Mouse (Mus musculus): Measurements from ENCODE around the gene Sncg. TPM values are rescaled to one million over a fixed set of nuclear protein-coding genes. Genes with fewer than 3 reads are reported as not detected.
"Not testable (repeated sequence)": the region's sequence is repeated elsewhere in the genome, so short reads cannot be mapped to it uniquely, and the experiment has no call there.

Gene Sncg
- total RNA-seq (2014; fragmentation: Nextera tagmentation) (not detected in 2 replicates), total RNA-seq (2017) (0.23 and 0.27 TPM in 2 replicates), polyA plus RNA-seq (2012) (not detected in 2 replicates)

GRCm38 (mm10) chr14:34374577-34374976 is at the start of gene Sncg:
Sncg (minus strand) TSS chr14:34374789.
- DNase-seq (ENCODE audit: low spot score) (no peak), ATAC-seq (ENCODE audit: extremely low read depth, insufficient number of reproducible peaks, low FRiP score, poor library complexity, severe bottlenecking) (no peak)
- Histone ChIP-seq H3K27me3 (ENCODE audit: insufficient read depth, low read length) (peaks cover 11% of the 10 kb centered on the region), H3K4me1 (ENCODE audit: insufficient read depth, low read depth, low read length) (peaks cover 13% of the 10 kb centered on the region), H3K4me3 (ENCODE audit: low read depth, low read length) (no peak within 1 kb of the TSS), H3K9me3 (replicated peaks) (no peaks in the 10 kb centered on the region), H3K36me3 (replicated peaks) (no peaks in the 10 kb centered on the region)
- TF ChIP-seq TAL1 (conservative IDR thresholded peaks at IDR 0.05; ENCODE audit: low read depth, low read length), result no peak

GRCm38 (mm10) chr14:34421078-34421477 is 46.5 kb upstream of the Sncg start:
- no peaks in the 10 kb centered on the region for H3K9me3 ChIP-seq (replicated peaks)
- ATAC-seq (ENCODE audit: extremely low read depth, insufficient number of reproducible peaks, low FRiP score, poor library complexity, severe bottlenecking) (no peak), DNase-seq (ENCODE audit: low spot score) (no peak)
- no peaks in the 10 kb centered on the region for H3K4me1 ChIP-seq (ENCODE audit: insufficient read depth, low read depth, low read length)
- H3K36me3 ChIP-seq (replicated peaks), result no peaks in the 10 kb centered on the region
- H3K27me3 ChIP-seq (ENCODE audit: insufficient read depth, low read length), result peaks cover 4% of the 10 kb centered on the region; the same call in 1 of the 2 replicates
- TF ChIP-seq GATA2 (IDR thresholded peaks at IDR 0.05; ENCODE audit: borderline replicate concordance, low read depth, low read length) (no peak), CTCF (IDR thresholded peaks at IDR 0.05; ENCODE audit: low read depth, low read length) (no peak), GATA1 (IDR thresholded peaks at IDR 0.05; ENCODE audit: borderline replicate concordance, low read length) (no peak), TAL1 (conservative IDR thresholded peaks at IDR 0.05; ENCODE audit: low read depth, low read length) (no peak), POLR2AphosphoS5 (IDR thresholded peaks at IDR 0.05; ENCODE audit: insufficient replicate concordance, low read depth, low read length) (no peak)
- H3K4me3 ChIP-seq (ENCODE audit: low read depth, low read length), result no peak overlapping the region

GRCm38 (mm10) chr14:34417501-34417900 is 42.9 kb upstream of the Sncg start:
- no peak for DNase-seq (ENCODE audit: low spot score)
- H3K4me1 ChIP-seq (ENCODE audit: insufficient read depth, low read depth, low read length), result no peaks in the 10 kb centered on the region
- H3K36me3 ChIP-seq (replicated peaks), result no peaks in the 10 kb centered on the region
- peaks cover 4% of the 10 kb centered on the region; the same call in 1 of the 2 replicates for H3K27me3 ChIP-seq (ENCODE audit: insufficient read depth, low read length)
- no peak for ATAC-seq (ENCODE audit: extremely low read depth, insufficient number of reproducible peaks, low FRiP score, poor library complexity, severe bottlenecking)
- no peaks in the 10 kb centered on the region for H3K9me3 ChIP-seq (replicated peaks)
- H3K4me3 ChIP-seq (ENCODE audit: low read depth, low read length), result no peak overlapping the region
- no peak for TF ChIP-seq CTCF (IDR thresholded peaks at IDR 0.05; ENCODE audit: low read depth, low read length)
- TF ChIP-seq TAL1 (conservative IDR thresholded peaks at IDR 0.05; ENCODE audit: low read depth, low read length), result no peak
- no peak for TF ChIP-seq POLR2AphosphoS5 (IDR thresholded peaks at IDR 0.05; ENCODE audit: insufficient replicate concordance, low read depth, low read length)
- TF ChIP-seq GATA1 (IDR thresholded peaks at IDR 0.05; ENCODE audit: borderline replicate concordance, low read length), result no peak
- TF ChIP-seq GATA2 (IDR thresholded peaks at IDR 0.05; ENCODE audit: borderline replicate concordance, low read depth, low read length), result no peak

GRCm38 (mm10) chr14:34416946-34417345 is 42.4 kb upstream of the Sncg start:
- not testable (repeated sequence) for H3K36me3 ChIP-seq (replicated peaks); H3K27me3 ChIP-seq (ENCODE audit: insufficient read depth, low read length); H3K4me1 ChIP-seq (ENCODE audit: insufficient read depth, low read depth, low read length); H3K4me3 ChIP-seq (ENCODE audit: low read depth, low read length); H3K9me3 ChIP-seq (replicated peaks); DNase-seq (ENCODE audit: low spot score); ATAC-seq (ENCODE audit: extremely low read depth, insufficient number of reproducible peaks, low FRiP score, poor library complexity, severe bottlenecking)

GRCm38 (mm10) chr14:34412164-34412896 is 37.7 kb upstream of the Sncg start:
- DNase-seq (ENCODE audit: low spot score) (no peak), ATAC-seq (ENCODE audit: extremely low read depth, insufficient number of reproducible peaks, low FRiP score, poor library complexity, severe bottlenecking) (no peak)
- Histone ChIP-seq H3K4me1 (ENCODE audit: insufficient read depth, low read depth, low read length) (no peaks in the 10 kb centered on the region), H3K4me3 (ENCODE audit: low read depth, low read length) (no peak overlapping the region), H3K36me3 (replicated peaks) (no peaks in the 10 kb centered on the region), H3K9me3 (replicated peaks) (no peaks in the 10 kb centered on the region), H3K27me3 (ENCODE audit: insufficient read depth, low read length) (no peaks in the 10 kb centered on the region; the same call in 1 of the 2 replicates)
- TF ChIP-seq CTCF (IDR thresholded peaks at IDR 0.05; ENCODE audit: low read depth, low read length) (no peak), TAL1 (conservative IDR thresholded peaks at IDR 0.05; ENCODE audit: low read depth, low read length) (no peak), POLR2AphosphoS5 (IDR thresholded peaks at IDR 0.05; ENCODE audit: insufficient replicate concordance, low read depth, low read length) (no peak), GATA1 (IDR thresholded peaks at IDR 0.05; ENCODE audit: borderline replicate concordance, low read length) (no peak)

GRCm38 (mm10) chr14:34410716-34411115 is 36.1 kb upstream of the Sncg start:
- no peak for ATAC-seq (ENCODE audit: extremely low read depth, insufficient number of reproducible peaks, low FRiP score, poor library complexity, severe bottlenecking)
- no peaks in the 10 kb centered on the region for H3K4me1 ChIP-seq (ENCODE audit: insufficient read depth, low read depth, low read length)
- H3K27me3 ChIP-seq (ENCODE audit: insufficient read depth, low read length), result no peaks in the 10 kb centered on the region; the same call in 1 of the 2 replicates
- DNase-seq (ENCODE audit: low spot score), result no peak
- H3K4me3 ChIP-seq (ENCODE audit: low read depth, low read length), result no peak overlapping the region
- no peak for TF ChIP-seq POLR2AphosphoS5 (IDR thresholded peaks at IDR 0.05; ENCODE audit: insufficient replicate concordance, low read depth, low read length)
- TF ChIP-seq GATA2 (IDR thresholded peaks at IDR 0.05; ENCODE audit: borderline replicate concordance, low read depth, low read length), result no peak
- no peak for TF ChIP-seq GATA1 (IDR thresholded peaks at IDR 0.05; ENCODE audit: borderline replicate concordance, low read length)
- no peak for TF ChIP-seq TAL1 (conservative IDR thresholded peaks at IDR 0.05; ENCODE audit: low read depth, low read length)
- no peaks in the 10 kb centered on the region for H3K36me3 ChIP-seq (replicated peaks)
- H3K9me3 ChIP-seq (replicated peaks), result no peaks in the 10 kb centered on the region

GRCm38 (mm10) chr14:34403424-34403823 is 28.8 kb upstream of the Sncg start:
- ATAC-seq (ENCODE audit: extremely low read depth, insufficient number of reproducible peaks, low FRiP score, poor library complexity, severe bottlenecking), result no peak
- TF ChIP-seq TAL1 (conservative IDR thresholded peaks at IDR 0.05; ENCODE audit: low read depth, low read length), result no peak
- no peak for TF ChIP-seq GATA2 (IDR thresholded peaks at IDR 0.05; ENCODE audit: borderline replicate concordance, low read depth, low read length)
- no peak for TF ChIP-seq POLR2AphosphoS5 (IDR thresholded peaks at IDR 0.05; ENCODE audit: insufficient replicate concordance, low read depth, low read length)
- no peak for TF ChIP-seq CTCF (IDR thresholded peaks at IDR 0.05; ENCODE audit: low read depth, low read length)
- no peak for TF ChIP-seq GATA1 (IDR thresholded peaks at IDR 0.05; ENCODE audit: borderline replicate concordance, low read length)
- Histone ChIP-seq H3K4me1 (ENCODE audit: insufficient read depth, low read depth, low read length) (no peaks in the 10 kb centered on the region), H3K9me3 (replicated peaks) (no peaks in the 10 kb centered on the region), H3K36me3 (replicated peaks) (no peaks in the 10 kb centered on the region), H3K4me3 (ENCODE audit: low read depth, low read length) (no peak overlapping the region), H3K27me3 (ENCODE audit: insufficient read depth, low read length) (peaks cover 4% of the 10 kb centered on the region)
- DNase-seq (ENCODE audit: low spot score), result no peak

Measured in G1E (cell line).